Comparison of ENCODE assay signal across 25 mouse cellular contexts in the genomic region with DNA sequence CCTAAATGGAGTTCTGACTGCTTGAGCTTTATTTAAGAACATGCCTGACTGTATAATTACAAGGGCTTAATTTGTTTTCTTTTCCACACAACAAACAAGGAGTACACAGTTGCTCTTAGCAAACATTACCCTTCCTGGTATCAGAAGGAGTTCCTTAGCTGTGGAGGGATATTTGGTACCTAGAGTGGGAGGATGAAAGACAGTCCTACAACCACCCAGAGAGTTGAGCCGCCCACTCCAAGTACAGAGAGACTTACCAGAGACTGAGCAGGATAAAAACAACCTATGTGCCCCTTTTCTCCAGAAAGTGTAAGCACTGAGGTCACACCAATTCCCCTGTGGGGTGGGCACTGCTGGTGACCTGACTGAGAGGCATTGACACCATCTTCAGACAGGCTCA.
"Had no signal": no experiment of that assay in that cellular context is flagged by ENCODE, and none has a peak within 500 bp of the region (broad histone marks: within the 10 kb centered on the region; RNA-seq: fewer than 3 reads in every experiment).

No protein-coding gene starts in this region.

- H3K4me3 ChIP-seq: gastrocnemius, adult 2 months; heart, adult 2 months; heart, embryonic 13.5 days; heart, embryonic 15.5 days; hindbrain, embryonic 10.5 days; hindbrain, embryonic 12.5 days; intestine, embryonic 15.5 days; limb, embryonic 10.5 days; limb, embryonic 12.5 days; liver, embryonic 13.5 days had no signal

- ATAC-seq: hindbrain, embryonic 16.5 days; inflammation-experienced regulatory T-cells, adult 6 months; intestine, embryonic 15.5 days; intestine, postnatal 0 days had no signal

- H3K27ac ChIP-seq: gastrocnemius, adult 2 months; heart, adult 2 months; heart, embryonic 13.5 days; heart, embryonic 15.5 days; hindbrain, embryonic 10.5 days; hindbrain, embryonic 12.5 days; hindbrain, embryonic 14.5 days; intestine, embryonic 15.5 days; limb, embryonic 10.5 days; limb, embryonic 12.5 days; liver, embryonic 13.5 days had no signal

- DNase-seq: gastrocnemius, adult 2 months; gastrocnemius, postnatal 10 days; gastrocnemius, postnatal 25 days; heart, adult 2 months; heart, postnatal 14 days; heart, postnatal 4 days; kidney, adult 18-20 months; kidney, adult 8-10 months; kidney, postnatal 10 days; kidney, postnatal 25 days; kidney, postnatal 4 days; layer of hippocampus, adult 9-11 months; liver; liver, embryonic 13.5 days had no signal
